Mouse (Mus musculus): Measurements from ENCODE around the gene Mrpl57.

- TF ChIP-seq POLR2A (IDR thresholded peaks at IDR 0.05; ENCODE audit: insufficient read depth, low read length), result no peak
- TF ChIP-seq CTCF (IDR thresholded peaks at IDR 0.05; ENCODE audit: low read depth, low read length), result no peak
- TF ChIP-seq EP300 (IDR thresholded peaks at IDR 0.05; ENCODE audit: insufficient read depth, low read depth, low read length), result no peak
These were observed 40.7 kb downstream of the Mrpl57 start for GRCm38 (mm10) chr14:57866676-57867276.
